Mouse (Mus musculus): Measurements from ENCODE around the gene Scgb1b2.

Gene Scgb1b2

GRCm38 (mm10) chr7:31291721-31292120, at the start of gene Scgb1b2:
TSS of gene Scgb1b2 (minus strand) at chr7:31291821.
- DNase-seq (ENCODE audit: low read depth) = no peak

GRCm38 (mm10) chr7:31290208-31290607, 1.4 kb downstream of the Scgb1b2 start, which contains the start of gene Scgb2b2:
TSS of gene Scgb2b2 (plus strand) at chr7:31290508.
- no peak for DNase-seq (ENCODE audit: low read depth)
